Mouse (Mus musculus) heart, embryonic 16.5 days (tissue): ENCODE measurements around the gene Zfp697. TPM values are rescaled to one million over a fixed set of nuclear protein-coding genes. Genes with fewer than 3 reads are reported as not detected.
"Not testable (repeated sequence)": the region's sequence is repeated elsewhere in the genome, so short reads cannot be mapped to it uniquely, and the experiment has no call there.

ENCODE experiments used
- ATAC-seq: fragments of 200-750 bp; cut with Nextera tagmentation; replicated peaks from 2 replicates; pipeline ENCODE4 v1.8.0; 2017; ENCODE audit warnings: moderate number of reproducible peaks; ENCODE audit not compliant: insufficient read depth, low FRiP score; ENCODE audit errors: extremely low read depth
- H3K27ac ChIP-seq: fragments of 300-500 bp; sonication (generic); 2 replicates; pipeline ENCODE4 v1.5.1; 2014; ENCODE audit warnings: mild to moderate bottlenecking, low read length, control low read depth, moderate library complexity
- H3K27me3 ChIP-seq: fragments of 300-500 bp; sonication (generic); 2 replicates; pipeline ENCODE4 v1.6.1; 2014; ENCODE audit warnings: low read length, mixed read lengths; ENCODE audit not compliant: control insufficient read depth, insufficient read depth
- H3K36me3 ChIP-seq: fragments of 300-500 bp; sonication (generic); 2 replicates; pipeline ENCODE4 v1.6.1; 2014; ENCODE audit not compliant: control insufficient read depth, insufficient read depth
- H3K4me1 ChIP-seq: fragments of 300-500 bp; sonication (generic); 2 replicates; pipeline ENCODE4 v1.6.1; 2014; ENCODE audit warnings: low read length, mixed read lengths; ENCODE audit not compliant: control insufficient read depth, insufficient read depth
- H3K4me2 ChIP-seq: fragments of 300-500 bp; sonication (generic); 2 replicates; pipeline ENCODE4 v1.6.1; 2014; ENCODE audit warnings: low read depth, mild to moderate bottlenecking, control low read depth, low read length
- H3K4me3 ChIP-seq: fragments of 300-500 bp; sonication (generic); 2 replicates; pipeline ENCODE4 v1.5.1; 2014; ENCODE audit warnings: mild to moderate bottlenecking, control low read depth, low read length
- H3K9ac ChIP-seq: fragments of 300-500 bp; sonication (generic); 2 replicates; pipeline ENCODE4 v1.6.1; 2014; ENCODE audit warnings: low read length, control low read depth
- H3K9me3 ChIP-seq: fragments of 300-500 bp; sonication (generic); replicated peaks from 2 replicates; pipeline ENCODE4 v1.6.1; 2016; ENCODE audit warnings: low read length; ENCODE audit not compliant: control insufficient read depth
- WGBS: fragments of 180-500 bp; shearing (Covaris S2); extraction: QIAGEN DNeasy Blood & Tissue Kit; methylation state at CpG from one replicate; pipeline ENCODE4 v1.1.7; 2014; 5-methylcytosine and 5-hydroxymethylcytosine counted together
- polyA plus RNA-seq: library from polyadenylated mRNA; unstranded; fragments of >200 nt; fragmentation: Nextera tagmentation; extraction: Ambion mirVana; gene quantifications from 2 replicates; pipeline ENCODE4 v1.2.1, GENCODE M21; 2015

Zfp697 gene
- polyA plus RNA-seq, 1 experiment from 2014 or later = 9.8 TPM

DNA sequence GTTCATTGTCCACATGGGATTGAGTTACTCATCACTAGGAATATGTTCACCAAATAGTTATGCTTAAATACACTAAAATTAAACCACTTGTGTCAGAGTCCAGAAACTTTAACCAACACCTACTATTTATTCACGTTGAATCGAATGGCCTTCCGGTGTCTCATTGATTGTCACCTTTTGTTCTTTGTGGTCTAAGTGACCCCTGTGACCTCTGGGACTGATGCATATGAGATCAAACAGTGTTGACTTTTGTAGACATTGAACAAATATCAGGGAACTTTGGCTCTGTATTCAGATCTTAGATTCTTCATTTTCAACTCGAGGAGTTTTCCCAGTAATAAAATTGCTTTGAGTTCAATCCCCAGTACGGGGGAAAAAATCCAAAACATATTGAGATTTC is 178.4 kb downstream of the Zfp697 start:
- WGBS = no CpG with 5 or more reads among the region's 5 CpGs
- not testable (repeated sequence) for H3K9ac ChIP-seq, H3K4me1 ChIP-seq, H3K4me2 ChIP-seq, H3K4me3 ChIP-seq, ATAC-seq, H3K27ac ChIP-seq, H3K36me3 ChIP-seq, H3K9me3 ChIP-seq, H3K27me3 ChIP-seq

DNA sequence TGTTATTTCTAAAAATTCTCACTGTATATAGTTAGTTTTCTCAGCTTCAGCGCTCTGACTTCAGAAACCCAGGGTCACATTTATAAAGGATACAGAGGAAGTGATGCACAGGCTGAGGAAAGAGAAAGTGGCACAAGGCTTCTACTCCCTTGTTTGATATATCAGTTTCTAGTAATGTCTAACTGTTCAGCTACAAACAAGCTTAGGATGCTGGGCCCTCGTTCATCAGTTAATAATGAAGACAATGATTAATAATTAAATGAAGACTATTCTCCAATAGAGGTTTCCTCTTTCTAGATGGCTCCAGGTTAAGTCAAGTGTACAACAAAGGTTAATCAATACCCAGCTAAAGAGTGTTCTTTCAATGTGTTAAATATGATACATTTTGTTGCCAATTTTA is 181.6 kb downstream of the Zfp697 start:
- H3K4me3 ChIP-seq = not testable (repeated sequence)

DNA sequence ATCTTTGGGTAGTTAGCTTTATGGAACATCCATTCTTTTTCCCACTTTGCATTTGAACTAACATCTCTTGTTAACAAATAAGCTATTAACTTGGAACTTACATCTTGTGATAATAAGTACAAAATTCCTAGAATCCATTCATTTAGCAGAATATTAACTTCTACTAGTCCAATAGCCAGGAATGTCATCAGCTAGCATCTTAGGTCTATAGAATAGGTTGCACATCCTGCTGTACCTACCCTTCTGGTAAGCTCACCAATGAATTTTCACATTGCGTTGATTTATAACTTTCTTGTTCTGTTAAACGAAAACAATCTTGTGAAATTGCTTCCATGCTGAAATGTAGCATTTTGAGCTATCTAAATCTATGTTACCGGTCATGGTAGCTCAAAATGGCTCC is 182.6 kb downstream of the Zfp697 start:
- H3K9me3 ChIP-seq = not testable (repeated sequence)

More for the DNA sequence above, 181.6 kb downstream of the Zfp697 start:
- H3K27me3 ChIP-seq, H3K4me1 ChIP-seq, H3K4me2 ChIP-seq, H3K36me3 ChIP-seq, H3K9me3 ChIP-seq, ATAC-seq, H3K27ac ChIP-seq, H3K9ac ChIP-seq: not testable (repeated sequence)
- WGBS = no CpG with 5 or more reads among the region's 2 CpGs

DNA sequence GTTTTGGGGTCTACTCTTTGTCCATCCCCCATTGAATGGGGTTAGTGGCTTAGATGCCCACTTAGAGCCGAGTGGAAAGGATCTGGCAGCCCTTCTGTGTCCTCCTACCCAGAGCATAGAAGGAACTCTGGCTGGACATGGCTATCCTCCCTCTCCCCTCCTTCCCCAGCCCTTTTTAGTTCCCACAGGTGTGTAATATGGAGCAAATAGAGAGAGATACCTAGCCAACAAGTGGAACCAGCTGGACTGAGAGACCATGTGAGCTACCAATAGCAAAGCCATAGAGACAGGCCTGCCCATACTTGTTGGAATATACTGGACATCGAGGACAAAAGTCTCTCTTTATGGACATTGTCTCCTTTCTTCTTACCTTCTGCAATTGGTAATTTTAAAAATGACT is 185.5 kb downstream of the Zfp697 start:
- not testable (repeated sequence) for H3K36me3 ChIP-seq, ATAC-seq, H3K4me2 ChIP-seq, H3K9me3 ChIP-seq, H3K4me1 ChIP-seq, H3K4me3 ChIP-seq, H3K27ac ChIP-seq, H3K9ac ChIP-seq, H3K27me3 ChIP-seq
- WGBS = 69% methylated on average over 2 of the region's 2 CpGs

More for the DNA sequence above, 182.6 kb downstream of the Zfp697 start:
- H3K9ac ChIP-seq, H3K36me3 ChIP-seq, H3K4me2 ChIP-seq, H3K27me3 ChIP-seq, H3K27ac ChIP-seq, ATAC-seq, H3K4me3 ChIP-seq, H3K4me1 ChIP-seq: not testable (repeated sequence)
- no CpG with 5 or more reads among the region's 3 CpGs for WGBS

- H3K4me2 ChIP-seq, H3K9ac ChIP-seq, H3K4me3 ChIP-seq, H3K9me3 ChIP-seq, H3K4me1 ChIP-seq, H3K27ac ChIP-seq, H3K36me3 ChIP-seq, ATAC-seq, H3K27me3 ChIP-seq: not testable (repeated sequence)
- WGBS = 29% methylated on average over 1 of the region's 1 CpGs
These were observed 198.8 kb downstream of the Zfp697 start for GRCm38 (mm10) chr3:98581024-98581423.

- H3K4me2 ChIP-seq, H3K4me1 ChIP-seq, ATAC-seq, H3K4me3 ChIP-seq, H3K9me3 ChIP-seq, H3K27ac ChIP-seq, H3K9ac ChIP-seq, H3K27me3 ChIP-seq, H3K36me3 ChIP-seq: not testable (repeated sequence)
- WGBS = no CpG with 5 or more reads among the region's 1 CpGs
These were observed 199.9 kb downstream of the Zfp697 start for GRCm38 (mm10) chr3:98582202-98582601.

DNA sequence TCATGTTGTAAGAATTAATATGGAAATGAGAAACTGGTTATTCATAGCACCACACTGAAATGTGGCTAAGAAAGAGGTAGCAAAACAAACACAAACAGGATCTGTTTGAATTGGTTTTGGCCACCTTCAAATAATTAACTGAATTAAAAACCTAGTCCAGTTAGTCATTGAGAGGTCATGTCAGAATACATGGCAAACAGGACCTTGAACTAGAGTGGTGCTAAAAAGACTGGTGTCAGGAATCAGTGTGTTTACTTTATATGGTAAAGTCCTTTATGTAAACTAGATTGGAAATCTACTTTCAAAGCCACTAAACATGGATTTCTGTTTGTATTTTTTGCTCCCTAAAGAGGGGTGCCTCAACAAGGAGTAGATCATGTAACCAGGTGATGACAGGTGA is 200.4 kb downstream of the Zfp697 start:
- ATAC-seq, H3K4me3 ChIP-seq, H3K4me1 ChIP-seq, H3K27ac ChIP-seq, H3K9ac ChIP-seq, H3K27me3 ChIP-seq, H3K4me2 ChIP-seq, H3K36me3 ChIP-seq, H3K9me3 ChIP-seq: not testable (repeated sequence)

DNA sequence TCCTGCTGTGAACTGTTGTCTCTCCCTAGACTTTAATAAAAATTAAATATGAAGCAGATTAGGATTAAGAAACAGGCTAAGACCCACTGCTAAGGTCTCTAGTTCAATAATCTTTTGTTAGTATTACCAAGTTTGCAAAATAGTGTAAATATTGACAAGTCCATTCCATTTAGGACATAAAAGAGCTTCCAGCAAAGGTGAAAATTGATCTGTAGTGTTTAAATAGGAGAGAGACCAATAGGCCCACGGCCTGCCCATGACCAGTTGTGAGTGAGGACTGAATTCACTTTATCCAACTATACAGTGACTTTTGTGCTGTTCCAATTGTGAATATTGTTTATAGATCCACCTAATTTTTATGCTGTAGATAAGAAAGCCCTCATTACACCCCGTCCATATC is 205.5 kb downstream of the Zfp697 start:
- H3K36me3 ChIP-seq = no peaks in the 10 kb centered on the region
- no peak overlapping the region for H3K27ac ChIP-seq
- H3K9ac ChIP-seq = no peak overlapping the region
- no peaks in the 10 kb centered on the region for H3K27me3 ChIP-seq
- H3K9me3 ChIP-seq = no peaks in the 10 kb centered on the region
- no peaks in the 10 kb centered on the region for H3K4me1 ChIP-seq
- no peak overlapping the region for H3K4me3 ChIP-seq
- no peak for ATAC-seq
- no peak overlapping the region for H3K4me2 ChIP-seq
- WGBS = 70% methylated on average over 2 of the region's 2 CpGs

DNA sequence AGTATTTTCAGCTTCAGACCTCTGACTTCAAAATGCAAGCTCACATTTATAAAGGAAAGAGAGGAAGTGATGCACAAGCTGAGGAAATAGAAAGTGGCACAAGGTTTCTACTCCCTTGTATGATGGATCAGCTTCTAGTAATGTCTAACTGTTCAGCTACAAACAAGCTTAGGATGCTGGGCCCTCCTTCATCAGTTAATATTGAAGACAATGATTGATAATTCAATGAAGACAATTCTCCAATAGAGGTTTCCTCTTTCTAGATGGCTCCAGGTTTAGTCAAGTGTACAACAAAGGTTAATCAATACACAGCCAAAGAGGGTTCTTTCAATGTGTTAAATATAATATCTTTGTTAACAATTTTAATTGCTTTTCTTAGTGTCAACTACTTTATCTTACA is 206.4 kb downstream of the Zfp697 start, which contains the start of gene Gm10681:
Gene Gm10681 (minus strand): TSS at position 101 of the 400 bp plus-strand sequence.
- no peaks in the 10 kb centered on the region for H3K9me3 ChIP-seq
- no peak within 1 kb of the TSS for H3K4me3 ChIP-seq
- H3K4me1 ChIP-seq = no peaks in the 10 kb centered on the region

GRCm38 (mm10) chr3:98613540-98613939 is 231.3 kb downstream of the Zfp697 start:
- H3K4me1 ChIP-seq, H3K36me3 ChIP-seq, ATAC-seq, H3K4me3 ChIP-seq, H3K9me3 ChIP-seq, H3K27ac ChIP-seq, H3K4me2 ChIP-seq, H3K27me3 ChIP-seq, H3K9ac ChIP-seq: not testable (repeated sequence)

More for the DNA sequence above, 206.4 kb downstream of the Zfp697 start, which contains the start of gene Gm10681:
- Histone ChIP-seq H3K27ac (no peak within 1 kb of the TSS), H3K4me2 (no peak within 1 kb of the TSS), H3K27me3 (no peaks in the 10 kb centered on the region), H3K36me3 (no peaks in the 10 kb centered on the region), H3K9ac (no peak within 1 kb of the TSS)
- ATAC-seq = no peak
